Mouse (Mus musculus): ENCODE measurements around the gene G6pc.

Gene G6pc

GRCm38 (mm10) chr11:101355916-101356315 lies 11.4 kb upstream of the G6pc start:
- CTCF ChIA-PET, result no interaction called here

GRCm38 (mm10) chr11:101357505-101358182 lies 9.7 kb upstream of the G6pc start:
- CTCF ChIA-PET, result no interaction called here

GRCm38 (mm10) chr11:101359776-101360175 lies 7.6 kb upstream of the G6pc start:
- CTCF ChIA-PET, result no interaction called here

GRCm38 (mm10) chr11:101360651-101361113 lies 6.7 kb upstream of the G6pc start:
- CTCF ChIA-PET, result interaction anchor here (0.6 kb wide), 1 partner anchor 469 kb away, joined by 3 read pairs; no protein-coding TSS in a partner anchor

GRCm38 (mm10) chr11:101364531-101364931 lies 2.8 kb upstream of the G6pc start:
- CTCF ChIA-PET, result interaction anchor here (0.6 kb wide), 1 partner anchor 356 kb away, joined by 16 read pairs; no protein-coding TSS in a partner anchor

- CTCF ChIA-PET, result no interaction called here
These were observed 2.8 kb downstream of the G6pc start for GRCm38 (mm10) chr11:101370141-101370540.

- CTCF ChIA-PET, result no interaction called here
These were observed 7.1 kb downstream of the G6pc start for GRCm38 (mm10) chr11:101374421-101374938.

GRCm38 (mm10) chr11:101378196-101378595 lies 10.8 kb downstream of the G6pc start:
- CTCF ChIA-PET, result interaction anchor here (0.6 kb wide), 1 partner anchor 787 kb away, joined by 7 read pairs; no protein-coding TSS in a partner anchor

GRCm38 (mm10) chr11:101378926-101379325 lies 11.6 kb downstream of the G6pc start:
- CTCF ChIA-PET, result no interaction called here

GRCm38 (mm10) chr11:101381817-101382216 lies 14.5 kb downstream of the G6pc start:
- CTCF ChIA-PET, result interaction anchor here (0.5 kb wide), 1 partner anchor 1076 kb away, joined by 3 read pairs; no protein-coding TSS in a partner anchor

GRCm38 (mm10) chr11:101395110-101395509 lies 27.7 kb downstream of the G6pc start:
- CTCF ChIA-PET, result interaction anchor here (0.6 kb wide), 1 partner anchor 14 kb away, joined by 6 read pairs; no protein-coding TSS in a partner anchor

GRCm38 (mm10) chr11:101415306-101415705 lies 47.9 kb downstream of the G6pc start:
- CTCF ChIA-PET, result no interaction called here

- CTCF ChIA-PET, result interaction anchor here (0.6 to 0.7 kb wide), 2 partner anchors 24 to 98 kb away, joined by 3 read pairs; no protein-coding TSS in a partner anchor
These were observed 49.2 kb downstream of the G6pc start for GRCm38 (mm10) chr11:101416433-101417100.

- CTCF ChIA-PET, result no interaction called here
These were observed 49.9 kb downstream of the G6pc start, which contains the start of gene Aarsd1 for GRCm38 (mm10) chr11:101417101-101417855. Gene Aarsd1, minus strand, starts transcription at chr11:101417615.

GRCm38 (mm10) chr11:101418991-101419390 lies 51.6 kb downstream of the G6pc start:
- CTCF ChIA-PET, result no interaction called here

GRCm38 (mm10) chr11:101419610-101420009 lies 52.2 kb downstream of the G6pc start:
- CTCF ChIA-PET, result no interaction called here

- CTCF ChIA-PET, result no interaction called here
These were observed 52.8 kb downstream of the G6pc start for GRCm38 (mm10) chr11:101420148-101420547.

- CTCF ChIA-PET, result interaction anchor here (0.6 to 1.1 kb wide), 2 partner anchors 10 to 168 kb away, joined by 3 to 4 read pairs; no protein-coding TSS in a partner anchor
These were observed 56.9 kb downstream of the G6pc start, which contains the start of gene Gm27029 for GRCm38 (mm10) chr11:101424105-101424851. Gene Gm27029, minus strand, starts transcription at chr11:101424796.

GRCm38 (mm10) chr11:101424925-101425813 lies 57.8 kb downstream of the G6pc start, which contains the start of the genes Rundc1 and Ptges3l:
Gene Rundc1, plus strand, starts transcription at chr11:101425085.
Gene Ptges3l, minus strand, starts transcription at chr11:101425333.
- CTCF ChIA-PET, result interaction anchor here (0.6 to 1.1 kb wide), 2 partner anchors 9 to 169 kb away, joined by 3 to 4 read pairs; no protein-coding TSS in a partner anchor

GRCm38 (mm10) chr11:101426165-101426564 lies 58.8 kb downstream of the G6pc start:
- CTCF ChIA-PET, result no interaction called here
